Mouse (Mus musculus) ovary, postnatal 10 days (tissue): ENCODE measurements around the gene Noxa1.

Experiments used
- DNase-seq: peaks from one replicate; pipeline ENCODE4 v3.0.0; 2022; ENCODE audit warnings: low spot score

Gene Noxa1

GRCm38 (mm10) chr2:25098005-25098615, 3.2 kb upstream of the Noxa1 start:
- DNase-seq = no peak

DNA sequence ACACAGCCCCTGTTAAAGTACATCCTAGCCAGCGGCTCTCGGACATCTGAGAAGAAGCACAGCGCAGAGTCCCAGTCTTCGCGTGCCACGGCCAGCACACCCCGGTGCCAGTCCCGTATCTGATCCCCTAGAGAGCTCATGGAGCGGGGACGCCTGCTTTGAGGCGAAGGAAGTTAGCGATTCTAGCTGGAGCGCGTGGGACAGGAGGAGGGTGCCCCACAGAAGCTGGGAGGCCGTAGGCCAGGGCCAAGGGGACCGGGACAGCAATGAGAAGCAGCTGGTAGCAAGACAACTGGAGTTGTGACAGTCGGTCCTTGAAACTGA, 202 bp downstream of the Noxa1 start:
- DNase-seq = no peak

- no peak for DNase-seq
Measured at GRCm38 (mm10) chr2:25088636-25089035, 6.3 kb downstream of the Noxa1 start.

- no peak for DNase-seq
Measured at GRCm38 (mm10) chr2:25087842-25088241, 7.1 kb downstream of the Noxa1 start.

GRCm38 (mm10) chr2:25085571-25085970, 9.4 kb downstream of the Noxa1 start:
- DNase-seq = no peak

DNA sequence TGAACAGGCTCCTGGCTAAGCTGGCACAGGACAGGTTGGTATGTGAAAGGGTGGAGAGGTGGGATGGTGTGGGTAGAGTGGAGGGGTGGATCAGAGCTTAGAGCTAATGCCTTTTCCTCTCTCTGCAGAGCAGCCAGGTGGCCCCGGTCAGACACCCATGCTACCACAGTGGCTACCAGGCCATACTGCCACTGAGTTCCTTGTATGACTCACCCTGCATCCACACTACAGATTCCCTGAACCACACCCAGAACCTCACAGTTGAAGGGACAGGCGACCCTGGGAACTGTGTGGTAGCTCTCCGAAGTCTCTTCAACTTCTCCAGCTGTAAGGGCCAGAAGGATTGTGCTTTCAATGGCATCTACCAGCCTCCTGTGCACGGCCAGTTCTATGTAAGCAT, 11.3 kb downstream of the Noxa1 start:
- DNase-seq = no peak

DNA sequence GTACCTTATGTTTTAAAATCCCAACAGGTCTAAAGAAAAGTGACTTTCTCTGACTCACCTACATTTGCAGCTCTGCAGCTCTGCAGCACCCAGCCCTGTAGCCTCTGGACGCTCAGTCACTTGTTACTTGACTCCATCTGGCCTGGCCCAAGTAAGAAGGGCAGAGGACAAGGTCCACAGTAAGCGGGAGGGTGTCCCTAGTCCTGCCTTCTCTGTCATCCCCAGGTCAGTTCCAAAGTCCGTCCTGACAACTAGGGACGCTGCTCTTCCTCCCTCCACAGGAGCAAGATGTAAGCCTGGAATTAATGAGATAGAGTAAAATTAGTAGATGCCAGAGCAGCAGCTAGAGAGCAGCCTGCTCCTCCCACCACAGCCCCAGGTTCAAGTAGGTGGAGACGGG, 14.9 kb downstream of the Noxa1 start, which contains the start of gene Entpd8:
TSS of gene Entpd8 (plus strand) at position 229 of the 400 bp plus-strand sequence.
- no peak for DNase-seq

- no peak for DNase-seq
Measured at GRCm38 (mm10) chr2:25078967-25079366, 16.0 kb downstream of the Noxa1 start.

DNA sequence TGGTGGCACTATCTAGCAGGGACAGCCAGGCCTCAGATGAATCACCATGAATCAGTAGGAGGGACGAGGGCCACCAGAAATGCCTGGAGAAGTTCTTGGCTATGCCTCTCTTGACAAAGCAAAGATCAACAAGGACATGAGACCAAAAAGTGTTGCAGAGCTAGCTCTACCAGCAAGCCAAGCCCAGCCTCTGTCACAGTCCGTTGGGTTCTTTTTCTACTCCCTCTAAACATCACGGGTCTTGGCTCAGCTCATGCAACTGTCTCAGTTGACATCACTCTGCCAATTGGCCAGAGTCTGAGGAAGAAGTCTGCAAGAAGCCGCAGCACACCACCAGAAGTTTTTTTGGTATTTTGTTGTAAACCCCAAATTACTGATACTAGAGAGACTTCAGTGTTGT, 19.4 kb downstream of the Noxa1 start:
- no peak for DNase-seq

DNA sequence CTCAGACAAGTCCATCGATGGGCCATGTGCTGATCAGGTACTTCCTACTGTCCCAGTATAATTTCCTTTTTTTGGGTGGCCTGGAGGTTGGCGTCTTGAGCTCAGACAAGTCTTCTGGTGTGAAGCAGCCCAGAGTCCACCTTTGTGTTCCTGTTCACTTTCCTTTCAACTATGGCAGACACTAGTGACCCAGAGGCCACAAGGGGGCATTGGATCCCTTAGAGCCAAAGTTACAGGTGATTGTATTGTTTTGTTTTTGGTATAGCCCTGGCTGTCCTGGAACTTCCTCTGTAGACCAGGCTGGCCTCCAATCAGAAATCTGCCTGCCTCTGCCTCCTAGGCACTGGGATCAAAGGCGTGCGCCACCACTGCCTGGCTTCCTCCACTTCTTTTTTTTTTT, 22.6 kb downstream of the Noxa1 start:
- DNase-seq = no peak

DNA sequence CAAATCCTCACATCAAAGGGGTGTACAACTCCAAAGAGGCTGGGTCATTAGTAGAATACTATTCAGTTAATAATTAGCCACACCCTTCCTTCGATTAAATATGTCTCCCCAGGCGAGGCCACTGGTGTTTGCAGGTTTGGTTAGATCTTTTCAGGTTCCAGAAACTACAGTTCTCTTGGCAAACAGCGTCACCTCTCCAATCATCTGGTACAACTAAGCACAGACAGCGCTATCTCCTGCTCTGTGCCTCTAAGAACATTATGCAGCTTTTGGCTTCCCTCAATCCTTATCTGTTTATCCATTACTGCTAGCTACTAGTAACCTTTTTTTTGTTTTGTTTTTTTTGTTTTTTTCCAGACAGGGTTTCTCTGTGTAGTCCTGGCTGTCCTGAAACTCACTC, 25.4 kb downstream of the Noxa1 start:
- no peak for DNase-seq

DNA sequence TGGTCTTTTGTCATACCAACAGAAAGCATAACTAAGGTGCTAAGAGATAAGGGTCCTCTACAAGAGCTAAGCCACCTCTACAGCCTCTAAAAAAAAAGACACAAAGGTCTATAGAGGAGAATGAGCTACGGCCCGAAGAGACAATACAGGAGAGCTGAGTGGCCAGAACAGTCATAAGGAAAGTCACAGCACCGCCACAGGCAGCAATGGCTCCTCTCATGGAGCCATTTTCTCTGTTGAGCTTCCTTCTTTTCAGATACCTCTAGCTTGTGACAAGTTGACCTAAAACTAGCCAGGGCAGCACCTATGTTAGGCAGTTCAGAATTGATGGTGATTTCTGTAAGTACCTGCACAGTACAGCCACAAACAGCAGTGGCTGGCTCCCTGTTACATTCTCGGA, 28.4 kb downstream of the Noxa1 start:
- DNase-seq = no peak

DNA sequence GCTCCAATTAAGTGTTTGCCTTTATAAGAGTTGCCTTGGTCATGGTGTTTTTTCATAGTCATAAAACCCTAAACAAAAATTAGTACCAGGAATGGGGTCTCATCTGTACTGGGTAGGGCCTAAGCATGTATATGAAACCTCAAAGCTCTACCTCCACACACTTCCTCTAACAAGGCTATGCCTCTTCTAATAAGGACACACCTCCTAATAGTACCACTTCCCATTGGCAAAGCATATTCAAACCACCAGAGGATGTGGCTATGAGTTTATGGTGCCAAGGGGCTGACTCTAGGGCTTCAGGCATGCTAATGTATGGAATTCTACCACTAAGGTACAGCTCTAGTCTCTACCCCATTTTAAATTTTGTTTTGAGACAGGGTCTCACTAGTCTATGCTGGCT, 29.4 kb downstream of the Noxa1 start:
- DNase-seq = no peak

DNA sequence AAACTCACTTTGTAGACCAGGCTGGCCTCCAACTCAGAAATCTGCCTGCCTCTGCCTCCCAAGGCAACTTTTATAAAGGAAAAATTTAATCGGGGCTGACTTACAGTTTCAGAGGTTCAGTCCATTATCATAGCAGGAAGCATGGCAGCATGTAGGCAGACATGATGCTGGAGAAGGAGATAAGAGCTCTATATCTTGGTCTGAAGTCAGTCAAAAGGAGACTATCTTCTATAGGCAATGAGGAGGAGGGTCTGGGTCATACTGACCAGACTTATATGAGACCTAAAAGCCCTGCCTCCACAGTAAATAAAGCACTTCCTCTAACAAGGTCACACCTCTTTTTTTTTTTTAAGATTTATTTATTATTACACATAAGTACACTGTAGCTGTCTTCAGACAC, 30.7 kb downstream of the Noxa1 start:
- no peak for DNase-seq

GRCm38 (mm10) chr2:25063523-25063922, 31.4 kb downstream of the Noxa1 start:
- no peak for DNase-seq

GRCm38 (mm10) chr2:25058926-25059325, 36.0 kb downstream of the Noxa1 start:
- no peak for DNase-seq

DNA sequence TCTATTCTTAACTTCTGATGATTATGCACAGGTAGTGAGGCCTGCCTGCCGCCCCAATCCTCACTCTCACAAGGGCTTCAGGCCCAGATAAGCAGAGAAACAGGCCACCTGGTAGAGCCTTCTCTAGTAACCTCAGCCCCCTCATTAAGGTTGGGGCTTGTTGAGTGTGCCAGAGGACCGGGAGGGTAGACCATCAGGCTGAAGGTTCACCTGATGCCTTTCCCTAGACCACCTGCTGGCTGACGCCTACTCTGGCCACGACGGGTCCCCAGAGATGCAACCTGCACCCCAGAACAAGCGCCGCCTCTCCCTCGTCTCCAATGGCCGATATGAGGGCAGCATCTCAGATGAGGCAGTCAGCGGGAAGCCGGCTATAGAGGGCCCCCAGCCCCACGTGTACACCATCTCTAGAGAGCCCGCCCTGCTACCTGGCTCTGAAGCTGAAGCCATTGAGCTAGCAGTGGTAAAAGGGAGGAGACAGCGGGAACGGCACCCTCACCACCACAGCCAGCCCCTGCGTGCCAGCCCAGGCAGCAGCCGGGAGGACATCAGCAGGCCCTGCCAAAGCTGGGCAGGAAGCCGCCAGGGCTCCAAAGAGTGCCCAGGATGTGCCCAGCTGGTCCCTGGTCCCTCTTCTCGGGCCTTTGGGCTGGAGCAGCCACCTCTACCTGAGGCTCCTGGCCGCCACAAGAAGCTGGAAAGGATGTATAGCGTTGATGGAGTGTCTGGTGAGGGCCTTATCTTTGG, 39.4 kb downstream of the Noxa1 start:
- DNase-seq = no peak

- DNase-seq = no peak
Measured at GRCm38 (mm10) chr2:25055068-25055405, 39.9 kb downstream of the Noxa1 start.

GRCm38 (mm10) chr2:25054221-25055067, 40.5 kb downstream of the Noxa1 start, which contains the start of gene Nsmf:
Nsmf (plus strand) TSS chr2:25054355.
- DNase-seq = peak; percentile 78

DNA sequence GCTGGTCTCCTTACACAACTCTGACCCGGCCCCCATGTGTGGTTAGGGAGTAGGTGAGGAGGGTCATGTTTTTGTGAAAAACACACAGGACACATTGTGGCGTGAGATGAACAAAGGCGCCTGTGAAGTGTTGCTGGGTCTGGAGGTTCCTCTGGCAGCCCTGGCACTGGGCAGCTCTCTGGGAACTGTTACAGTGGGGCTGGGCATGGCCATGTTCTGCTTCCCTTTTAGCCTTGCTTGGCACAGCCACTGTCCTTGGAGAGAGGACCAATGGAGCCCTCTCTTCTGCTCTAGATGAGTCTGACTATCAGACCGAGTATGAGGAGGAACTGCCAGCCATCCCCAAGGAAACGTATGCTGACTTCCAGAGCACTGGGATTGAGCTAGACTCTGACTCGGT, 41.8 kb downstream of the Noxa1 start:
- DNase-seq = no peak

- DNase-seq = no peak
Measured at GRCm38 (mm10) chr2:25051450-25051849, 43.5 kb downstream of the Noxa1 start.

DNA sequence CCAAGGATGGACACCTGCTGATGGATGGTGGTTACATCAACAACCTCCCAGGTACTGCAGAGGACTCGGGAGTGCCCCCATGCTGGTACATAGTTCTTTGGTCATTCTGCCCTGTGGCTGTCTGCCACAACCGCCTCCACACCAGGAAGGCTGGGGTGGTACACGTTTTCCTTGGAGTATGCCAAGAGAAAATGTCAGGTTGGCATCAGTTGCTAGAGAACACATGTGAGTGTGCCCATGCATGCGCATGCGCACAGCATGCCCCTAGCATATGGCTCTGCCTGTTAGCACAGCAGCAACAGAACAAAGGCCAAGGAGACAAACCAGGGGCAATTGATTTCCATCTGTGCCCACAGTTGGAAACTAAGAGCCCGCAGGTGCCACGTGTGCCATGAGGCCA, 44.0 kb downstream of the Noxa1 start:
- DNase-seq = no peak

GRCm38 (mm10) chr2:25040089-25040488, 54.9 kb downstream of the Noxa1 start:
- no peak for DNase-seq
